Mouse (Mus musculus): ENCODE results near the gene Fmnl2. TPM values are rescaled to one million over a fixed set of nuclear protein-coding genes. Genes with fewer than 3 reads are reported as not detected.
A peak's percentile ranks its signal among the peaks of the same experiment; 100 is the strongest.

The Fmnl2 gene
- total RNA-seq, 2 experiments from 2014 or later = 4.3 to 6.0 TPM

- no peak for DNase-seq
- intact Hi-C loops (cut with DNase I) = no loop called here
Observed at GRCm38 (mm10) chr2:52862046-52862759, 4.5 kb downstream of the Fmnl2 start.

GRCm38 (mm10) chr2:52862760-52863124, 5.1 kb downstream of the Fmnl2 start:
- DNase-seq = no peak
- intact Hi-C loops (cut with DNase I) = no loop called here

GRCm38 (mm10) chr2:52864635-52865034, 7.0 kb downstream of the Fmnl2 start:
- intact Hi-C loops (cut with DNase I) = no loop called here
- no peak for DNase-seq

- intact Hi-C loops (cut with DNase I) = no loop called here
- no peak for DNase-seq
Observed at GRCm38 (mm10) chr2:52866151-52866550, 8.5 kb downstream of the Fmnl2 start.

- intact Hi-C loops (cut with DNase I) = no loop called here
- DNase-seq = no peak
Observed at GRCm38 (mm10) chr2:52867781-52868180, 10.1 kb downstream of the Fmnl2 start.

- intact Hi-C loops (cut with DNase I) = no loop called here
- DNase-seq = no peak
Observed at GRCm38 (mm10) chr2:52868181-52868580, 10.5 kb downstream of the Fmnl2 start.

GRCm38 (mm10) chr2:52872636-52873035, 15.0 kb downstream of the Fmnl2 start:
- no peak for DNase-seq
- intact Hi-C loops (cut with DNase I) = no loop called here

- intact Hi-C loops (cut with DNase I) = no loop called here
- no peak for DNase-seq
Observed at GRCm38 (mm10) chr2:52873276-52874063, 15.8 kb downstream of the Fmnl2 start.

GRCm38 (mm10) chr2:52874721-52875120, 17.1 kb downstream of the Fmnl2 start:
- intact Hi-C loops (cut with DNase I) = no loop called here
- DNase-seq = no peak

- no peak for DNase-seq
- intact Hi-C loops (cut with DNase I) = no loop called here
Observed at GRCm38 (mm10) chr2:52875801-52876200, 18.1 kb downstream of the Fmnl2 start.

- DNase-seq = no peak
- intact Hi-C loops (cut with DNase I) = no loop called here
Observed at GRCm38 (mm10) chr2:52883401-52883800, 25.7 kb downstream of the Fmnl2 start.

- intact Hi-C loops (cut with DNase I) = no loop called here
- DNase-seq = no peak
Observed at GRCm38 (mm10) chr2:52884082-52884481, 26.4 kb downstream of the Fmnl2 start.

- no peak for DNase-seq
- intact Hi-C loops (cut with DNase I) = no loop called here
Observed at GRCm38 (mm10) chr2:52885071-52885470, 27.4 kb downstream of the Fmnl2 start.

- intact Hi-C loops (cut with DNase I) = no loop called here
- DNase-seq = no peak
Observed at GRCm38 (mm10) chr2:52887281-52887680, 29.6 kb downstream of the Fmnl2 start.

GRCm38 (mm10) chr2:52891115-52891514, 33.5 kb downstream of the Fmnl2 start:
- DNase-seq = no peak
- intact Hi-C loops (cut with DNase I) = no loop called here

- intact Hi-C loops (cut with DNase I) = no loop called here
- no peak for DNase-seq
Observed at GRCm38 (mm10) chr2:52891744-52892143, 34.1 kb downstream of the Fmnl2 start.

- peak; percentile 59 to 60 for DNase-seq
- intact Hi-C loops (cut with DNase I) = loop anchor here (5.0 kb wide), 1 partner anchor 42 kb away; no protein-coding TSS in a partner anchor
Observed at GRCm38 (mm10) chr2:52894983-52895621, 37.4 kb downstream of the Fmnl2 start.

- no peak for DNase-seq
- intact Hi-C loops (cut with DNase I) = loop anchor here (5.0 kb wide), 1 partner anchor 40 kb away; no protein-coding TSS in a partner anchor
Observed at GRCm38 (mm10) chr2:52896995-52897394, 39.3 kb downstream of the Fmnl2 start.

- DNase-seq = no peak
- intact Hi-C loops (cut with DNase I) = no loop called here
Observed at GRCm38 (mm10) chr2:52900780-52901179, 43.1 kb downstream of the Fmnl2 start.

GRCm38 (mm10) chr2:52901300-52902013, 43.8 kb downstream of the Fmnl2 start:
- intact Hi-C loops (cut with DNase I) = no loop called here
- DNase-seq = no peak

- intact Hi-C loops (cut with DNase I) = no loop called here
- DNase-seq = no peak
Observed at GRCm38 (mm10) chr2:52902456-52902855, 44.8 kb downstream of the Fmnl2 start.

All from gastrocnemius, postnatal 36 days (tissue).